Mouse (Mus musculus): ENCODE results near the gene Tradd. TPM values are rescaled to one million over a fixed set of nuclear protein-coding genes. Genes with fewer than 3 reads are reported as not detected.
A peak's percentile ranks its signal among the peaks of the same experiment; 100 is the strongest.

Tradd gene
- polyA plus RNA-seq, 1 experiment from 2014 or later, result 14.6 TPM

DNA sequence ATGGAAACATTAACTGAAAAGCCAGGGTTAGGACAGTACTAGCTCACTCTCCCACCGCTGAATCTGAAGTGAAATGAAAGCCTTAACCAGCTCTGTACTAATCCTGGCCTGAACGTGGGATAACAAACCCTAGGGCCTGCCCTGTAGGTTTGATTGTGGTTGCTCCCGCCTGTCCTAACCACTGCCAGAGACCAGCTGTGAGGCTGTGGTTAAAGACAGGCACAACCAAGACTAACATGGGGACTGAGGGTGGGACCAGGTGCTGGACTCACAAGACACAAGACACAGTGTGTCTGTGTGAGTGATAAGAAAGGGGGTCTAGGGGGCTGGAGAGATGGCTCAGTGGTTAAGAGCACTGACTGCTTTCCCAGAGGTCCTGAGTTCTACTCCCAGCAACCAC, 16.2 kb upstream of the Tradd start:
- Histone ChIP-seq H3K4me2 (replicated peaks) (no peak overlapping the region), H3K36me3 (peaks cover 43% of the 10 kb centered on the region), H3K4me3 (no peak overlapping the region), H3K27me3 (peaks cover 61% of the 10 kb centered on the region), H3K9ac (replicated peaks) (no peak overlapping the region), H3K4me1 (peaks cover 23% of the 10 kb centered on the region), H3K9me3 (no peaks in the 10 kb centered on the region), H3K27ac (replicated peaks) (no peak overlapping the region)
- WGBS, result 71% methylated on average over 3 of the region's 3 CpGs
- ATAC-seq (ENCODE audit: low FRiP score, low read depth), result no peak

DNA sequence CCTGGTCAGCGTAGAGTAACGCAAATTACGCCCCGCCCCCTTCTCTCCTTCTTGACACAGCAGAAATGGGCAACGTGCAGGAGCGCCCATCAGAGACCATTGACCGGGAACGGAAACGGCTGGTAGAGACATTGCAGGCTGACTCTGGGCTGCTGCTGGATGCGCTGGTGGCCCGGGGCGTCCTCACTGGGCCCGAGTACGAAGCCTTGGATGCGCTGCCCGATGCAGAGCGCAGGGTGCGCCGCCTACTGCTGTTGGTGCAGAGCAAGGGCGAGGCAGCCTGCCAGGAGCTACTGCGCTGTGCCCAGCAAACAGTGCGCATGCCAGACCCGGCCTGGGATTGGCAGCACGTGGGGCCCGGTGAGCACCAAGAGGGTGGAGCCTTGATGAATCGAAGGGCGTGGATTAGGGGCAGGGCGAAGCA, 14.5 kb upstream of the Tradd start:
- Histone ChIP-seq H3K27me3 (peaks cover 77% of the 10 kb centered on the region), H3K36me3 (peaks cover 33% of the 10 kb centered on the region), H3K4me1 (peaks cover 27% of the 10 kb centered on the region), H3K9ac (replicated peaks) (no peak overlapping the region), H3K27ac (replicated peaks) (no peak overlapping the region), H3K9me3 (no peaks in the 10 kb centered on the region), H3K4me2 (replicated peaks) (peak overlapping the region; percentile 25; the same call in 1 of the 2 replicates), H3K4me3 (peak overlapping the region; percentile 17; the same call in 1 of the 2 replicates)
- 2% methylated on average over 28 of the region's 28 CpGs for WGBS
- ATAC-seq (ENCODE audit: low FRiP score, low read depth), result 0 out of 2 replicates have a peak, but pooled peaks have one; percentile 8

DNA sequence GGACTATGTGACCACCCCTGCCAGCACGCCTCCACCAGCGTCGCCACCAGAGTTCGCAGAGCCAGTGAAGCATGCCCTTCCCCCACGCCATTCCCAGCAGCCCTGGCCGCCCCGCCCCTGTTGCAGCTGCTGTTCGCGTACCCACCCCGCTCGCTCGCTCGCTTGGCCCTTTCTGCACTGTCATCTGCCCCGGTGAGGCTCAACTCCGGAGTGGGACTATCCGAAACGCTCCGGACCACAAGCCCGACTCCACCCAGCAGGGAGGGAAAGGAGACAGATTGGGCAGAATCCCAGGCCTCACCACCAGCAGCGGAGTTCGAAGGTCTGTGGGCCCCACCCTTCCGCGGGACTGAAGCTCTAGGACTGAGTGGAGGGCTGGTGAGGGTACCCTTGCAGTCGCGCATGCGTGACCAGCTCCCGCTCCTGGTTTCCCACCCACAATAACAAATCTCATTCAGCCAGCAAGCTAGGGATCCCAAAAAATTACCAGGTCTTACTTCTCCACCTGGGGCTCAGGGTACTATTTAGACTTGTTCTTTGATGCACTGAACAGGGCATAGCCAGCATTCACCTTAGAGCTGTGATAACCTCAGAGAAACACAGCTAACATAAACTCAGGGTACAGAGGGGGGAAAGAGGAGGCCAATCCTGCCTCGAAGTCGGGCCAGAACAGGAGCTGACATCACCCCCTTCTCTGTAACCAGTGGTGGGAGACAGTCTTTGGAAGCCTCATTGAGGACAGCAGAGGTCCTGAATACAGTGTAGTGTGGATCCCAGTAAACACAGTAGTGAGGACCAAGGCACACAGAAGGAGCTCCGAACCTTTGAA, 12.1 kb upstream of the Tradd start:
- Histone ChIP-seq H3K9ac (replicated peaks) (peak overlapping the region; percentile 61), H3K27ac (replicated peaks) (no peak overlapping the region), H3K27me3 (peaks cover 95% of the 10 kb centered on the region), H3K9me3 (no peaks in the 10 kb centered on the region), H3K4me2 (replicated peaks) (peak overlapping the region; percentile 79), H3K4me1 (peaks cover 27% of the 10 kb centered on the region), H3K36me3 (peaks cover 12% of the 10 kb centered on the region; the same call in 1 of the 2 replicates), H3K4me3 (peak overlapping the region; percentile 45)
- 4% methylated on average over 30 of the region's 30 CpGs for WGBS
- peak; percentile 81 for ATAC-seq (ENCODE audit: low FRiP score, low read depth)

DNA sequence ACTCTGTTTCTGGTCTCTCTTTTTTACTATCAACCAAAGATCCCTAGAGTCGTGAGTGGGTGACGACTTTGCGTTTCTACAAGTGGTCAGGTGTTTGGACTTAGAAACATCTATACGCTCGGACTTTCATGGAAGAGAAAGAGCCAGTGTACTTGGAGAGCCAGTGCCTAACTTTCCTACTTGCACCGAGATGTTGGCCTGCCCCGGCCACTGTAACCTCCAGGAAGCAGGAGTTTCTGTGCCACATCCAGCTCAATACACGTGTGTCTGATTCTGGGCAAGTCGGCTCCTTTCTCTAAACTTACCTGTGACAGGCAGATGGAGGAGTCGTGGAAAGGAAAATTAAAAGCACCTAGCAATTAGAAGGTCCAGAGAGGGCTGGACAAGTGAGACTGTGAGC, 11.4 kb upstream of the Tradd start, which contains the start of gene Nol3:
Nol3 (plus strand) TSS at position 301 of the 400 bp plus-strand sequence.
- peaks cover 98% of the 10 kb centered on the region for H3K27me3 ChIP-seq
- peaks cover 8% of the 10 kb centered on the region; the same call in 1 of the 2 replicates for H3K36me3 ChIP-seq
- H3K4me3 ChIP-seq, result peak within 1 kb of the TSS; percentile 45
- peak within 1 kb of the TSS; percentile 79 for H3K4me2 ChIP-seq (replicated peaks)
- no peak within 1 kb of the TSS for H3K27ac ChIP-seq (replicated peaks)
- H3K4me1 ChIP-seq, result peaks cover 27% of the 10 kb centered on the region
- 5% methylated on average over 10 of the region's 10 CpGs for WGBS
- 0 out of 2 replicates have a peak, but pooled peaks have one; percentile 1 for ATAC-seq (ENCODE audit: low FRiP score, low read depth)
- no peaks in the 10 kb centered on the region for H3K9me3 ChIP-seq
- H3K9ac ChIP-seq (replicated peaks), result peak within 1 kb of the TSS; percentile 61

DNA sequence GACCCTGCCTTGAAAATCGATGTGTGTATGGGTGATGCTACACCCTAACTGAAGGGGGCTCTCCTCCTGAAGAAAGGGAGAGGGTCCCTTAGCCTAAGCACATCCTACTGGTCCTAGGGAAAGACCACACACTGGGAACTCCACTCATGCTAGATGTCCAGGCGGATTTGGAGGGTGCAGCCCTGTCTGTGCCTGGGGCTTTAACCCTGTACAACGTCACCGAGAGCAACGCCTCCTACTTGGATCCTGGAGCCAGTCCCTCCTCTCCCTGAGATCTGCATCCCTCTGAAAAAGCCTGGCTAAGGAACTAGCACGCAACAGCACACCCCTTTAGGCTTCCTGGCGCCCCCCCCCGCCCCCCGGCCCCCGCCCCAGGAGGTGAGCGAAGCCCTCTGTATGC, 11.0 kb upstream of the Tradd start:
- Histone ChIP-seq H3K9me3 (no peaks in the 10 kb centered on the region), H3K27ac (replicated peaks) (no peak overlapping the region), H3K27me3 (peaks cover 99% of the 10 kb centered on the region), H3K9ac (replicated peaks) (no peak overlapping the region), H3K4me2 (replicated peaks) (peak overlapping the region; percentile 79), H3K36me3 (peaks cover 6% of the 10 kb centered on the region; the same call in 1 of the 2 replicates), H3K4me3 (peak overlapping the region; percentile 45; the same call in 1 of the 2 replicates), H3K4me1 (peaks cover 29% of the 10 kb centered on the region)
- no peak for ATAC-seq (ENCODE audit: low FRiP score, low read depth)
- 8% methylated on average over 9 of the region's 11 CpGs for WGBS

DNA sequence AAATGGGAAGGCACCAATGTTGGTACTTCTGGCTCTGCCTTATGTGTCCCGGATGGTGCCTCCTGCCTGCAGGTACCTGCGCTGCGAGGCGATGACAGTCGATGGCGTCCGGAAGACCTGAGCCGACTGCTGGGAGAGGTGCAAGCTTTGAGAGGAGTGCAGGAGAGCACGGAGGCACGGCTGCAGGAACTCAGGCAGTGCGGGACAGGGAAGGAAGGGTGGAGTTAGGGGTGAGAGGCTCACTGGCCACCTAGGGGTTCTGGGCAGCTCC, 6.4 kb upstream of the Tradd start:
- Histone ChIP-seq H3K4me1 (peaks cover 33% of the 10 kb centered on the region), H3K9me3 (0 out of 2 replicates have a peak, but pooled peaks cover 3% of the 10 kb centered on the region), H3K4me3 (no peak overlapping the region), H3K9ac (replicated peaks) (no peak overlapping the region), H3K27me3 (peaks cover 99% of the 10 kb centered on the region), H3K36me3 (no peaks in the 10 kb centered on the region), H3K4me2 (replicated peaks) (no peak overlapping the region), H3K27ac (replicated peaks) (no peak overlapping the region)
- 3% methylated on average over 11 of the region's 11 CpGs for WGBS
- ATAC-seq (ENCODE audit: low FRiP score, low read depth), result no peak

DNA sequence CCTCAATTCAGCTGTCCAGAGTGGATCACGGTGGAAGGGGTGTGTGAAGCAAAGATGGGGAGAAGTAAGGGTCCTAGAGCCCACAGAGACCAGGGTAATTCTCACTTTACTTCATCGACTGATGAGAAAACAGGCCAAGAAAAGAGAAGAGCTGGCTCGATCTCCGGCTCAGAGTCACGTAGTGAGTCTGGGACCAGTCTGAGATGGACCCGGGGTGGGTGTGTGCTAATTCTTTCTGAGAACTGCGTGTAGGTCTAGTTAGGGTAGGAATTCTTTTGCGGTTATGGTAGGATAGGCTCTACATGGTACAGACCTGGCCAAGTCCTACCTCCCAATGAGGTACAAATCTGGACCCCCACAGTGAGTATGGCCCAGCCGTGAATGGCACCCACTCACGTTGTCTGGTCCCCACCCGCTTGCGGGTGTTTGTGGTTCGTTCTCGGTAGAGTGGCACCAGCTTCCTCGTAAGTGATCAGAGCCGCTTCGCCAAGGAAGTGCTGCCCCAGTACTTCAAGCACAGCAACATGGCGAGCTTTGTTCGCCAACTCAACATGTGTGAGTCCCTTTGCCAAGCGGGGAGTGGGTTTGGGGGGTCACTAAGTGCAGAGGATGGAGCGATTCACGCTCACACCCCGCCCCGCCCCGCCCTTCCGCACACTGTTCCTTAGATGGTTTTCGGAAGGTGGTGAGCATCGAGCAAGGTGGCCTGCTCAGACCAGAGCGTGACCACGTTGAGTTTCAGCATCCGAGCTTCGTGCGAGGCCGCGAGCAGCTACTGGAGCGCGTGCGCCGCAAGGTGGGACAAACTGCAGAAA, 5.9 kb upstream of the Tradd start:
- Histone ChIP-seq H3K36me3 (no peaks in the 10 kb centered on the region), H3K9ac (replicated peaks) (no peak overlapping the region), H3K27ac (replicated peaks) (no peak overlapping the region), H3K4me1 (peaks cover 28% of the 10 kb centered on the region), H3K4me2 (replicated peaks) (peak overlapping the region; percentile 64), H3K27me3 (peaks cover 99% of the 10 kb centered on the region), H3K4me3 (peak overlapping the region; percentile 45; the same call in 1 of the 2 replicates), H3K9me3 (0 out of 2 replicates have a peak, but pooled peaks cover 3% of the 10 kb centered on the region)
- WGBS, result 1% methylated on average over 39 of the region's 39 CpGs
- ATAC-seq (ENCODE audit: low FRiP score, low read depth), result no peak

DNA sequence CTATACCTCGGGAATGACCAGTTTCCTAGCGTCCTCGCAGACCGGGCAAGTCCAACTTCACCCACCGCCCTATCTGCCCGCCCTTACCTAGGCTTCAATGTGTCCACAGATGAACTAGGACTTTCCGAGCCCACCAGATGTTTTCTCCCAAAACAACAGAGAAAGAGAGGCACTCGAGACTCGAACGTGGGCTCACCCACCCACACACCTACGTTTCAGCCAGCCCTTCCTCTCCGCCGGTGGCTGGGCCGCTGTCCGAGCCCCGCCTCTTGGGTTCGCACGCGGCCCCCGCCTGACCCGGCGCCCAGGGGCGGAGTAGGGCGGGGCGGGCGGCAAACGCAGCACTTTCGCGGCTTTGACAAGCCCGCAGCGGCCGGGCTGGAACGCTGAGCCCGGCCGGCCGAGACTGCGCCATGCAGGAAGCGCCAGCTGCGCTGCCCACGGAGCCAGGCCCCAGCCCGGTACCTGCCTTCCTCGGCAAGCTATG, 5.1 kb upstream of the Tradd start, which contains the start of gene Hsf4:
Hsf4 (plus strand) TSS at position 341 of the 487 bp plus-strand sequence.
- H3K27me3 ChIP-seq, result peaks cover 99% of the 10 kb centered on the region
- under 1% methylated on average over 42 of the region's 42 CpGs for WGBS
- H3K36me3 ChIP-seq, result no peaks in the 10 kb centered on the region
- H3K4me3 ChIP-seq, result peak within 1 kb of the TSS; percentile 45
- peak within 1 kb of the TSS; percentile 64 for H3K4me2 ChIP-seq (replicated peaks)
- no peak within 1 kb of the TSS for H3K27ac ChIP-seq (replicated peaks)
- ATAC-seq (ENCODE audit: low FRiP score, low read depth), result no peak
- 0 out of 2 replicates have a peak, but pooled peaks cover 3% of the 10 kb centered on the region for H3K9me3 ChIP-seq
- H3K4me1 ChIP-seq, result peaks cover 29% of the 10 kb centered on the region
- H3K9ac ChIP-seq (replicated peaks), result peak within 1 kb of the TSS; percentile 32; the same call in 1 of the 2 replicates

DNA sequence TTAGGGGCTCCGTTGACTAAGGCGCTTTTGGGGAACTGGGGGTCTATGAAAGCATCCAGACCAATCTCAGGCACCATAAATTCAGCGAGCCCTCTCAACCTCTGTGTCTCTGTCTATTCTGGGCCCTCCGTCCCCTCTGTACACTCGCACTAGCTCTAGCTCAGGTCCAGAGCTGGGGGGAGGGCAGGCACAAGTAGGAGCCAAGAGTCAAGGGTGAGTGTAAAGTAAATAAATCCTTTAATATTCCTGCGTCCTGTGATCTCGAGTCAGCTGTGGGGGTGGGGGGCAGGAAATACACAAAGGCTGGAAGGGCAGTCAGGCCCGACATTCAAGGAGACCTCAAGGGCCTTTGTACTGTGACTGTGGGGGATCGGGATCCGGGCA, 4.7 kb upstream of the Tradd start:
- Histone ChIP-seq H3K9me3 (0 out of 2 replicates have a peak, but pooled peaks cover 3% of the 10 kb centered on the region), H3K9ac (replicated peaks) (0 out of 2 replicates have a peak overlapping the region, but pooled peaks have one; percentile 32), H3K27me3 (peaks cover 99% of the 10 kb centered on the region), H3K4me2 (replicated peaks) (peak overlapping the region; percentile 64), H3K4me3 (peak overlapping the region; percentile 45), H3K4me1 (peaks cover 31% of the 10 kb centered on the region), H3K36me3 (no peaks in the 10 kb centered on the region), H3K27ac (replicated peaks) (no peak overlapping the region)
- WGBS, result 2% methylated on average over 10 of the region's 10 CpGs
- ATAC-seq (ENCODE audit: low FRiP score, low read depth), result peak; percentile 17; the same call in 1 of the 2 replicates

DNA sequence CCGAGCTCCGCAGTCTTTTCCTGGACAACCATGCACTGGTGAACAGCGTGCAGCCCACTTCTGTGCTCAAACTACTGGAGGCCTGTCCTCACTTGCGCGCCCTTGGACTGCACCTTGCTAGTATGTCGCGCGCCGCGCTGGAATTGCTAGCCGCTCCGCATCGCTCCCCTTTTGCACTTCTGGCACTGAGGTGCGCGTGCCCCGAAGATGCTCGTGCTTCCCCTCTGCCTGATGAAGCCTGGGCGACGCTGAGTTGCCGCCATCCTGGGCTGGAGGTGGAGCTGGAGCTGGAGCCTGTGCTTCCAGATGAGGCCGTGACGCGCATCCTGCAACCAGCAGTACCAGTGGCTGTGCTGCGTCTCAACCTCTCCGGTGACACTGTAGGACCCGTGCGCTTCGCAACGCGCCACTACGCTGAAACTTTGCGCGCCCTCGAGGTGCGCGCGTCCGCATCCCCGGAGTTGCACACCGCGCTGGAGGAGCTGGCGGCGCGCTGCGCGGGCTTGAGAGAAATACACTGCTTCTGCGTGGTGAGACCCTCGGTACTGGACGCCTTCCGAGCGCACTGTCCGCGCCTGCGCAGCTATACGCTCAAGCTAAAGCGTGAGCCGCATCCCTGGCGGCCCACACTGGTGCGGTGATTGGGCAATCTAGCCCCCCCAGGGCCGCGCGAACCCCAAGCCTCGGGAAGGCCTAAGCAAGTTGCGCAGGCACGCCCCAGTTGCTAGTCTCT, 4.1 kb upstream of the Tradd start:
- Histone ChIP-seq H3K27ac (replicated peaks) (no peak overlapping the region), H3K36me3 (no peaks in the 10 kb centered on the region), H3K27me3 (peaks cover 99% of the 10 kb centered on the region), H3K9ac (replicated peaks) (peak overlapping the region; percentile 32; the same call in 1 of the 2 replicates), H3K9me3 (0 out of 2 replicates have a peak, but pooled peaks cover 3% of the 10 kb centered on the region), H3K4me3 (peak overlapping the region; percentile 45), H3K4me1 (peaks cover 33% of the 10 kb centered on the region), H3K4me2 (replicated peaks) (peak overlapping the region; percentile 64)
- ATAC-seq (ENCODE audit: low FRiP score, low read depth), result peak; percentile 82
- WGBS, result under 1% methylated on average over 65 of the region's 65 CpGs

DNA sequence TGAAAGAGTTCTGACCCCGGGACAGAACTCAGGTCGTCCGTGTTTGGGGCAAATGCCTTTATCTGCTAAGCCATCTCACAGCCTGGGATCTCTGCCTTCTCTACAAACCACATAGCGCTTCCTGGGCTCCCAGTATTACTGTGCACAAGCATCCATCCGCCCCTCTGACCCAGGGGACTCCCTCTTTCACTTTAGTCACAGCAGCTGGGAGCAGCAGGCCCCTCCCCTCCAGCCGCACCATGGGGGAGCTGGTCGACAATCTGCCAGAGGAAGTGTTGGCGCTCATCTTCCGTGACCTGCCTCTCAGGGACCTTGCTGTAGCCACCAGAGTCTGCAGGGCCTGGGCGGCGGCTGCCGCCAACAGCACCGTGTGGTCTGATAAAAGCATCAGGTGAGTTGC, 2.4 kb upstream of the Tradd start:
- H3K4me1 ChIP-seq, result peaks cover 36% of the 10 kb centered on the region
- H3K36me3 ChIP-seq, result no peaks in the 10 kb centered on the region
- ATAC-seq (ENCODE audit: low FRiP score, low read depth), result no peak
- 9% methylated on average over 13 of the region's 13 CpGs for WGBS
- no peak overlapping the region for H3K4me2 ChIP-seq (replicated peaks)
- no peak overlapping the region for H3K9ac ChIP-seq (replicated peaks)
- 0 out of 2 replicates have a peak, but pooled peaks cover 3% of the 10 kb centered on the region for H3K9me3 ChIP-seq
- H3K27ac ChIP-seq (replicated peaks), result no peak overlapping the region
- H3K27me3 ChIP-seq, result peaks cover 96% of the 10 kb centered on the region
- H3K4me3 ChIP-seq, result no peak overlapping the region

Measured in midbrain, embryonic 12.5 days (tissue).